Mouse (Mus musculus) liver, embryonic 15.5 days (tissue): Measurements from ENCODE around the gene Tulp2. TPM values are rescaled to one million over a fixed set of nuclear protein-coding genes. Genes with fewer than 3 reads are reported as not detected.

Source experiments
- ATAC-seq: fragments of 200-750 bp; cut with Nextera tagmentation; 2 replicates; pipeline ENCODE4 v1.8.0; 2017; ENCODE audit warnings: moderate number of reproducible peaks, mild to moderate bottlenecking, moderate library complexity; ENCODE audit not compliant: insufficient read depth
- H3K27ac ChIP-seq: fragments of 300-500 bp; sonication (generic); replicated peaks from 2 replicates; pipeline ENCODE4 v1.5.1; 2015; ENCODE audit warnings: mild to moderate bottlenecking, inconsistent platforms
- H3K27me3 ChIP-seq: fragments of 300-500 bp; sonication (generic); 2 replicates; pipeline ENCODE4 v1.6.1; 2015; ENCODE audit warnings: mild to moderate bottlenecking, inconsistent platforms
- H3K36me3 ChIP-seq: fragments of 300-500 bp; sonication (generic); replicated peaks from 2 replicates; pipeline ENCODE4 v1.6.1; 2015; ENCODE audit warnings: moderate library complexity, mild to moderate bottlenecking, inconsistent platforms
- H3K4me1 ChIP-seq: fragments of 300-500 bp; sonication (generic); replicated peaks from 2 replicates; pipeline ENCODE4 v1.6.1; 2015; ENCODE audit warnings: inconsistent platforms
- H3K4me2 ChIP-seq: fragments of 300-500 bp; sonication (generic); 2 replicates; pipeline ENCODE4 v1.6.1; 2015; ENCODE audit warnings: moderate library complexity, mild to moderate bottlenecking, inconsistent platforms
- H3K4me3 ChIP-seq: fragments of 300-500 bp; sonication (generic); replicated peaks from 2 replicates; pipeline ENCODE4 v1.5.1; 2015; ENCODE audit warnings: mild to moderate bottlenecking, inconsistent platforms
- H3K9ac ChIP-seq: fragments of 300-500 bp; sonication (generic); 2 replicates; pipeline ENCODE4 v1.6.1; 2015; ENCODE audit warnings: moderate library complexity, mild to moderate bottlenecking, inconsistent platforms
- H3K9me3 ChIP-seq: fragments of 300-500 bp; sonication (generic); replicated peaks from 2 replicates; pipeline ENCODE4 v1.6.1; 2016; ENCODE audit warnings: inconsistent platforms
- WGBS: fragments of 180-500 bp; shearing (Covaris S2); methylation state at CpG from one replicate; pipeline ENCODE4 v1.1.7; 2015; ENCODE audit warnings: mixed read lengths; ENCODE audit not compliant: insufficient replicate concordance; 5-methylcytosine and 5-hydroxymethylcytosine counted together
- microRNA-seq: library from miRNA; unstranded; fragments of <30 nt; microRNA quantifications from one replicate; pipeline ENCODE4, GENCODE M21; 2016
- polyA plus RNA-seq: library from polyadenylated mRNA; unstranded; fragments of >200 nt; fragmentation: Nextera tagmentation; extraction: Ambion mirVana; gene quantifications from 2 replicates; pipeline ENCODE4 v1.2.1, GENCODE M21; 2015

The Tulp2 gene
- polyA plus RNA-seq, 1 experiment from 2014 or later = 0.58 TPM

DNA sequence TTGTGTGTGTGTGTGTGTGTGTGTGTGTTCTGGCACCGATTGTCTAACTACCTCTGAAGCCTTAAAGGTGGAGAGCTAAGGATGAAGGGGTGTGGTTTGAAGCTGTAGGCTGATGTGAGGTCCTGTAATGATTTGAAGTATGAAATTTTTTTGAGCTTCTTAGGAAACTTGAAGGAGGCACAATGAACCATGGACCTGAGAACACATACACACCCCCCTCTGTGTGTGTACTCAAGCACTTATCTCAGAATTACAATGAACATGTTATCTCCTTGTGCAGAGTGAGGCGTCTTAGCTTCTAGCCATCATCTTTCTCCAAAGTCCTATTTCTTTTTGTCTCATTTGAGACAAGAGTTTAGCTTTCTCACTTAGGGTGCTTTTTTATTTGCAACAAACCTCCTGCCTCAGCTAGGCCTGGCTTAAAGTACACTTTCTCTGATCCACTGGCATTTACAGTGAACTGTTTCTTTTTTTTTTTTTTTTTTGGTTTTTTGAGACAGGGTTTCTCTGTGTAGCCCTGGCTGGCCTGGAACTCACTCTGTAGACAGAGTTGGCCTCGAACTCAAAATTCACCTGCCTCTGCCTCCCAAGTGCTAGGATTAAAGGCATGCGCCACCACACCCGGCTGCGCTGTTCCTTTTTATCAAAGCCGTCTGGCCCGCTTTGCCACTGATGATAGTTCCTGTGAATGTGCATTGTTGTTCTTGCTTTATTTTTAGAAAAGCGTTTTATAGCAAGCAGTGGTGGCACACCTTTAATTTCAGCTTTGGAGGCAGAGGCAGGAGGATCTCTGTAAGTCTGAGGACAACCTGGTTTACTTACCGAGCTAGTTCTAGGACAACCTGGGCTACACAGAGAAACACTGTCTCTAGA is 87.2 kb downstream of the Tulp2 start:
- Histone ChIP-seq H3K36me3 (peaks cover 3% of the 10 kb centered on the region), H3K9me3 (no peaks in the 10 kb centered on the region), H3K27me3 (no peaks in the 10 kb centered on the region), H3K4me3 (peak overlapping the region; percentile 57), H3K4me2 (peak overlapping the region; percentile 83), H3K27ac (peak overlapping the region; percentile 81), H3K9ac (peak overlapping the region; percentile 44; the same call in 1 of the 2 replicates), H3K4me1 (peaks cover 72% of the 10 kb centered on the region)
- WGBS = 20% methylated on average over 10 of the region's 10 CpGs
- peak; percentile 52 for ATAC-seq

- Histone ChIP-seq H3K27ac (peak within 1 kb of the TSS; percentile 81), H3K9me3 (no peaks in the 10 kb centered on the region), H3K4me2 (peak within 1 kb of the TSS; percentile 96), H3K36me3 (peaks cover 7% of the 10 kb centered on the region), H3K4me1 (peaks cover 65% of the 10 kb centered on the region), H3K4me3 (peak within 1 kb of the TSS; percentile 77), H3K27me3 (no peaks in the 10 kb centered on the region), H3K9ac (peak within 1 kb of the TSS; percentile 74)
- peak; percentile 30 for ATAC-seq
- 4% methylated on average over 42 of the region's 42 CpGs for WGBS
These were observed 88.5 kb downstream of the Tulp2 start, which contains the start of gene Bcat2 for GRCm38 (mm10) chr7:45570103-45570741. Gene Bcat2 (plus strand): TSS chr7:45570153.

- no peak overlapping the region for H3K4me3 ChIP-seq
- whole genome bisulfite sequencing = 4% methylated on average over 1 of the region's 1 CpGs
- no peak for ATAC-seq
- no peaks in the 10 kb centered on the region for H3K9me3 ChIP-seq
- peaks cover 23% of the 10 kb centered on the region for H3K36me3 ChIP-seq
- no peaks in the 10 kb centered on the region for H3K27me3 ChIP-seq
- peaks cover 62% of the 10 kb centered on the region for H3K4me1 ChIP-seq
- H3K9ac ChIP-seq = no peak overlapping the region
- peak overlapping the region; percentile 96 for H3K4me2 ChIP-seq
- no peak overlapping the region; the same call in 1 of the 2 replicates for H3K27ac ChIP-seq
These were observed 90.3 kb downstream of the Tulp2 start for GRCm38 (mm10) chr7:45571966-45572365.

Small RNAs within 50 kb of the gene (microRNA-seq; reads per million reads assigned to microRNA genes)
- 0.76 reads per million for gene Gm22133

Other genes starting within 250 kb of the Tulp2 start
- gene Cd37, start 242.8 kb upstream of the Tulp2 start, polyA plus RNA-seq = 15.1 and 16.7 TPM in 2 replicates
- gene Slc6a16, start 240.8 kb upstream of the Tulp2 start, polyA plus RNA-seq = not detected in 2 replicates
- not detected in 2 replicates for gene Slc6a21, start 204.4 kb upstream of the Tulp2 start, polyA plus RNA-seq
- gene Trpm4, start 148.1 kb upstream of the Tulp2 start, polyA plus RNA-seq = 1.3 and 1.5 TPM in 2 replicates
- gene Hrc, start 146.6 kb upstream of the Tulp2 start, polyA plus RNA-seq = 0.31 and 0.54 TPM in 2 replicates
- gene Ppfia3, start 114.9 kb upstream of the Tulp2 start, polyA plus RNA-seq = 0.09 and 0.14 TPM in 2 replicates
- not detected in 2 replicates for gene Lin7b, start 111.3 kb upstream of the Tulp2 start, polyA plus RNA-seq
- 77.8 and 86.3 TPM in 2 replicates for gene Snrnp70, start 86.1 kb upstream of the Tulp2 start, polyA plus RNA-seq
- gene Kcna7, start 76.2 kb upstream of the Tulp2 start, polyA plus RNA-seq = not detected in 2 replicates
- 0.22 and 0.24 TPM in 2 replicates for gene Ntf5, start 68.2 kb upstream of the Tulp2 start, polyA plus RNA-seq
- gene Lhb, start 61.1 kb upstream of the Tulp2 start, polyA plus RNA-seq = not detected in 2 replicates
- 6.8 and 7.7 TPM in 2 replicates for gene Gys1, start 47.0 kb upstream of the Tulp2 start, polyA plus RNA-seq
- 67.1 and 74.2 TPM in 2 replicates for gene Ruvbl2, start 43.8 kb upstream of the Tulp2 start, polyA plus RNA-seq
- gene Ftl1, start 22.0 kb upstream of the Tulp2 start, polyA plus RNA-seq = 6,104 and 6,562 TPM in 2 replicates
- 70.3 and 71.4 TPM in 2 replicates for gene Bax, start 15.0 kb upstream of the Tulp2 start, polyA plus RNA-seq
- gene Gm45808, start 4.9 kb downstream of the Tulp2 start, polyA plus RNA-seq = not detected in 2 replicates
- gene Dhdh, start 6.9 kb downstream of the Tulp2 start, polyA plus RNA-seq = 2.4 and 2.5 TPM in 2 replicates
- gene Nucb1, start 28.5 kb downstream of the Tulp2 start, polyA plus RNA-seq = 118 and 131 TPM in 2 replicates
- gene Ppp1r15a, start 44.4 kb downstream of the Tulp2 start, polyA plus RNA-seq = 280 and 325 TPM in 2 replicates
- gene Plekha4, start 44.5 kb downstream of the Tulp2 start, polyA plus RNA-seq = 0.66 and 0.75 TPM in 2 replicates
- 1.9 and 2.2 TPM in 2 replicates for gene Hsd17b14, start 73.0 kb downstream of the Tulp2 start, polyA plus RNA-seq
- gene Bcat2, start 88.3 kb downstream of the Tulp2 start, polyA plus RNA-seq = 46.3 and 48.5 TPM in 2 replicates
- gene Fgf21, start 133.6 kb downstream of the Tulp2 start, polyA plus RNA-seq = not detected in 2 replicates
- not detected in 2 replicates for gene Fut1, start 135.4 kb downstream of the Tulp2 start, polyA plus RNA-seq
- 0.06 and 0.10 TPM in 2 replicates for gene Izumo1, start 139.9 kb downstream of the Tulp2 start, polyA plus RNA-seq
- 2.8 and 3.8 TPM in 2 replicates for gene Rasip1, start 145.6 kb downstream of the Tulp2 start, polyA plus RNA-seq
- 0.91 and 1.2 TPM in 2 replicates for gene Mamstr, start 158.1 kb downstream of the Tulp2 start, polyA plus RNA-seq
- 0.06 TPM in 1 of 2 replicates, not detected in the other for gene Fut2, start 184.5 kb downstream of the Tulp2 start, polyA plus RNA-seq
- gene Ntn5, start 202.1 kb downstream of the Tulp2 start, polyA plus RNA-seq = not detected in 2 replicates
- gene Sec1, start 212.5 kb downstream of the Tulp2 start, polyA plus RNA-seq = 0.05 and 0.06 TPM in 2 replicates
- 0.26 and 0.44 TPM in 2 replicates for gene Car11, start 218.0 kb downstream of the Tulp2 start, polyA plus RNA-seq
- gene Dbp, start 223.2 kb downstream of the Tulp2 start, polyA plus RNA-seq = 0.46 and 0.85 TPM in 2 replicates
- 533 and 542 TPM in 2 replicates for gene Rpl18, start 233.6 kb downstream of the Tulp2 start, polyA plus RNA-seq
- gene Sphk2, start 236.1 kb downstream of the Tulp2 start, polyA plus RNA-seq = 10.4 and 13.3 TPM in 2 replicates
- 0.30 and 0.33 TPM in 2 replicates for gene Fam83e, start 239.3 kb downstream of the Tulp2 start, polyA plus RNA-seq
- gene Spaca4, start 243.9 kb downstream of the Tulp2 start, polyA plus RNA-seq = not detected in 2 replicates